Mouse (Mus musculus) c-Kit-positive CD71-negative TER-119-negative erythroid progenitor cells, embryonic 14.5 days (primary cell): Measurements from ENCODE around the gene Lenep.
A peak's percentile ranks its signal among the peaks of the same experiment; 100 is the strongest.

ENCODE experiments used
- DNase-seq: peaks from one replicate; pipeline ENCODE4 v3.0.0-alpha.2; 2013; ENCODE audit warnings: low read depth

Gene Lenep

DNA sequence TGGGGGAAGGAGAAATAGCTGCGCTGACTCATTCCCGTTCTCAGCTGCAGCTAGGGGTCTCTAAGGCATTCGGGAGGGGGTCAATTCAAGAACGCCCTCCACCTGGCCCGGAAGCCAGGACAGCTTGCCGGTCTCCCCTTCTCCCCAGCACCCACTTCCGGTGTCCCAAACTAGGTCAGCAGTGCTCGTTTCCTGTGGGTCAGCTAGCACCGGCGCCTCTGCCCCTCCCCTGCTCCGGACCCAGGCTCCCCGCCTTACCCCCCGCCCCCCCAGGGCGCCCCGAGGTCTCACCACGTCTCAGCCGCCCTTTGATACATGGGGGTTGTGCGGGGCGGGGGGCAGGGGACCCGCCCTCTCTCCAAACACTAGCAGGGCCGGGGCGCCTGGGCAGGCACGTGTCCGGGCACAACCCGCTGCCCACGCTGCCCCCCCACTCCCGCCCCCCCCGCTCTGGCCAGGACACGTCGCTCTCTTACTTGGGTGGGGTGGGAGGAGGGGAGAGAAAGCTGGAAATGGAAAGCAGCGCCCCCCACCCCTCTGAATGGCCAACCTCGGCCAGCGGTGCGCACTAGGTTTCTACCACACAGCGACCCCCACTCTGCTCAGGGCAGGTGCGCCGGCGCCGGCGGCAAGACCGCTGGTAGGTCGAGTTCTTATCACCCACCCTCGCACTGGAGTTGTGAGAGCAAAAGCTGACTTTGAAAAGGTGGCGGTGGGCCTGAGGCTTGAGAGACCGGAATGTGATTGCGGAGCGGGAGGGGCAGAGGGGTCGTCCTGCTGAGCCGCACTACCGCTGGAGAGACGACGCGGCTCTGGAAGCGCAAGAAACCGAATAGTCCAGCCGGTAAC is 10.7 kb downstream of the Lenep start:
- DNase-seq: no peak

GRCm38 (mm10) chr3:89390699-89391662 is 11.6 kb downstream of the Lenep start:
- no peak for DNase-seq

DNA sequence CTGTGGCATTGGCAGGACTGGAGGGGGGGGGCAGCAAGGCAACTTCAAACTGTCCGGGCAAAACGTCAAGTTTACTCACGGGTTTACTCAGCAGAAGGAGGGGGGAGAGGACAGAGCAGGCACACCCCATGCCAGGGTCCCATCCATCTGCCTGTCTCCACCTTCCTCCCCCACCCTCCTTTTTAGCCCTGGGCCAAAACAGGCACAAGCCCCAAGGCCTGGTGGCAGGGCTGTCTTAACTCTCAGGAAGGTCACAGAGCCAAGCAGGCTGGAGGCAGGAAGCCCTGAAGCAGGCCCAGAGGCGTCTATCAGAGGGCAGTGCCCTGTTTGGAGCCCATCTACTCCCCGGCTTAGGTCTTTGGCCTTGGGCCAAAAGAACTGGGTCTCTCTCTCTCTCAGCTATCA is 12.5 kb downstream of the Lenep start:
- no peak for DNase-seq

DNA sequence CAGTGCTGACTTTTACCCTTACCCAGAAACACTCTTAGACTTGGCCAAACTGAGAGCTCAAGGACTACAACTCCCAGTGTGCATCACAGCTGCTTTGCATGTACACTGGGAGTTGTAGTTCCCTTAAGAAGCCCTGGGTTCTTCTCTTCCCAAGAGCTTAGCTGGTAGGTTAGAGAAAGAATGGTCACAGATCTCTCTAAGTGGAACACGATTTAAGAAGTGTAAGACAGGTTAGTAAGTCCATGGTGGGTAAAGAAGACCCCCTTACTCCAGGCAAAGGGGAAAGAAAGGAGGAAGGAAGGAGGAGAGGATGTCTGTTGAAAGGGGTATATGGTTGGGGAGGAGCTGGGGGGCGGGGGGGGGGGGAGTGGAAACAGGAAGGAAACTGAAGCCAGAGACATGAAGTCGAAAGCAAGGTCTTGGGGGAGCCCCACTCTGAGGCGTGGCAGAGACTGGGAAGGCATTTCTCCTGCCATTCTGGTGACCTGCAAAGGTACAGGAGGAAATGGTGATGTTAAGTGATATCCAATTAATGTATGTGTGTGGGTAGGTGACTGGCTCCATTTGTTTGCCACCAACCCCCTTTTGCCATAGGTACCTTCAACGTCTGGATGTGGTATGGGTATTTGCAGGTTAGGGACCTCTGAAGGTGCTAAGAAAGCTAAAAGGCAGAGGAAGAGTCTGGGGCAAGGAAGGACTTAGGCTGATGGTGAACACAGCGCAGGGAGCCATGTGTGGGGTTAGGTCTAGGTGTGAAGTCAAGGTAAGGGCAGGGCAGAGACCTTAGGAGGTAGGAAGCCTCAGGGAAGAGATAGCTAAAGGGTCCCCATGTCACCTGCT is 13.5 kb downstream of the Lenep start:
- no peak for DNase-seq

DNA sequence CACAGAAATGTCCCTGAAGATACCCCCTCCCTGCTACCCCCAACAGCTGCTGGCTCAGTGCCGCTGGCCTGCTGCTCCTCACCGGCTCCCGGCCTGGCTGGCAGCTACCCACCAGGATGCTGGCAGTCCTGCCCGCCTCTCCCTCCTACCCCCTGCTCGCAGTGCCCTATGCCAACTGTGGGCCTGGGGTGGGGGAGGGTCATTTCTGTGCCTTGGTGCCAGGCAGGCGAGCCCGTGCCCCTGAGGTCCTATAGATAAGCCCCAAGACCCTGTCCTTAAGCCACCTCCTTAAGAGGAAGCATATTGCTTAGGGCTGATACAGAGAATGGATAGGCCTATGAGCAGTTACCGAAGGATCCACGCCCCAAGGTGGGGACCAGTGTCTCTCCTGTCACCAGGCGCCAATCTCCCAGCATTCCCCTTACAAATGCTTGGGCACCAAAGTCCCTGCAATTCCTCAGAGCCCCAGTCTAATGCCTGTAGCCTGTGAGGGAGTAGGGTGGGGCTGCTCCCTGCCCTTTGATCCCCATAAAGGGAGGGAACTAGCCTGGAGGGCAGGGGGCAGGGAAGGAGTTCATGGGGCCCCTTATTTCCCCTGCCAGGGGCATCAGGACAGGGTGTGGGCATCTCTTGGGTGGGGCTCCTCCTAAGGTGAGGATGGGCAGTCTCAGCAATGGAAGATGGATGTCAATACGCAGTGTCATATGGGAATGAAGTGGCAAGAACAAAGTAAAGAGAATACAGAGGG is 14.3 kb downstream of the Lenep start:
- DNase-seq: no peak

DNA sequence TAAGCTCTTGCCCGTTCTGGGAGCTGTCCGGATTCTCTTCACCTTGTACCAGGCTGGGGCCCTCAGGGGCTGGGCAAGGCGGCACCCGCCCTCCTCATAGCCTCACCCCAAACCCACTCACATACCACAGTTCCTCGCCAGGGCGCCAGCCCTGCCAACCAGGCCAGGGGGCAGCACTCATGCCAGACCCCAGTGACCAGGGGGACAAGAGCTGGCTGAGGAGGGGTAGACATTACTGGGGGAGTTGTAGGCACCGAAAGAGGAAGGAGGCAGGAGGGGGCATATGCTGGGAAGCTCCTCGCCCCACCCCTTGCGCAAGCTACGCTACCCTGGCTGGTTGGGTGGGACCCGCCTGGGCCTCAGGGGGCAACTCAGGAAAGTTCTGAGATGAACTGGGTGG is 15.0 kb downstream of the Lenep start:
- no peak for DNase-seq

- DNase-seq: no peak
Observed at GRCm38 (mm10) chr3:89386438-89387420, 15.9 kb downstream of the Lenep start.

- DNase-seq: no peak
Observed at GRCm38 (mm10) chr3:89385451-89385850, 17.1 kb downstream of the Lenep start.

- DNase-seq: no peak
Observed at GRCm38 (mm10) chr3:89384331-89385076, 18.1 kb downstream of the Lenep start.

GRCm38 (mm10) chr3:89383651-89384255 is 18.8 kb downstream of the Lenep start:
- DNase-seq: no peak

DNA sequence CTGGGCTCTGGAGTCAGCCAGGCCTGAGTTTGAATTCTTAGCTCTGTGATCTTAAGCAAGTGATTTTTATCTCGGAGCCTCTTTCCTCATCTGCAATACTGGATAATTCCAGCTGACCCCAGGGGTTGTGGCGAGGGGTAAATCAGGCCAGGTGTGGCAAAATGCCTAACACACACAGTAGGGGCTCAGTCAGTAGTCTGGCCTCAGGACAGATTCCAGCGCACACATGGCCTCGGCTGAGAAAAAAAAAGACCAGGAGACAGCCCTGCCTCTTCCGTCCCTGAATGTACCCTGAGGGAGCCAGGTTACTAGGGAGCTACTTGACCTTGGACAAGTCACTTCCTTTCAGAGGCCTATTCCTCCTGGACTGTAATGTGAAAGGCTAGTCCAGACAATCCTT is 19.6 kb downstream of the Lenep start:
- DNase-seq: no peak

DNA sequence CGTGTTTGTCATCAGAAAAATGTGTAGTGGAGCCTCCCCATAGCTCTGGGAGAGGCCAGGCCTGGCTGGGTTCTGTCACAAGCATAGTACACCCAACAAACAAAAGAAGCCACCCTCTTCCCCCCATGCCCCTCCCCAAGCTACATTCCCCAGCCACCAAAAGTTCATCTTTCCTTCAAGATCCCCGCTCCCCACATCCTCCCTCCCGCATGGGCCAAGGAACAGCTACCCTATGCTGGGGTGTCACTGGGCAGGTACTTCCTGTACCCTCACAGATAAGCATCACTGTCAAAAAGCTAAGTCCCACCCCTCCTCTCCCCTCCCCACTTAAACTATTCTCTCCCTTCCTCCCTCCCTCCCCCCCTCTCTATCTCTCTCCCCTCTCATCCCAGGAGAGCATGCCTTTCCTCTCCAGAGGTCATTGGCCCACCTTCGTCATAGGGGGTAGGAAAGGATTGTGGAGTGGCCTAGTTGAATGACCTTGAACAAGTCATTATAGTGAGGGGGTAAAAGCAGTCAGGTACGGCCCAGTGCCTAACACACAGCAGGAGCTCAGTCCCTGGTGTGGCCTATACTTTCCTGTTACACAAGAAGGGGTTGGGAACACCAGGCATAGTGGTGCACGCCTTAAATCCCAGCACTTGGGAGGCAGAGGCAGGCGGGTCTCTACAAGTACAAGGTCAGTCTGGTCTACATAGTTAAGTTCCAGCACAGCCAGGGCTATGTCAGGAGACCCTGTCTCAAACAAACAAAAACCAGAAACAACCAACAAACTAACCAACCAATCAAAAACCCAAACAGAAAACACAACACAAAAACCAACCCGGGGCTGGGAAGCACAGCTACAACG is 20.3 kb downstream of the Lenep start:
- no peak for DNase-seq

DNA sequence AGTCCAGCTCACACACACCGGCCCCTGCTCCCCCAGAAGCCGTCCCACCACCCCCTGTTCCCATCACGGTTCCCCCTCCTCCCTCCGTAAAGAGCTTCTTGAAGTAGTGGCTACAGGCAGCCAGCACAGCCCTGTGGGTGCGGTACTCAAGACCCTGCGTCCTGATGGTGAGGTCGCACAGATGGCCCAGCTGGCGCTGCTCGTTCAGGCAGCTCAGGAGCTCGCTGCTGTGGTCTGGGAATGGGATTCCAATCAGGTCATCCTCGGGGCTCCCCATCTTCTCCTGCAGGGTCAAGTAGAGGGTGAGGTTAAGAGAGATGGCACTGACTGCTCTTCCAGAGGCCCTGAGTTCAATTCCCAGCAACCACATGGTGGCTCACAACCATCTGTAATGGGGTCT is 21.4 kb downstream of the Lenep start:
- no peak for DNase-seq

- DNase-seq: no peak
Observed at GRCm38 (mm10) chr3:89380711-89381110, 21.9 kb downstream of the Lenep start.

DNA sequence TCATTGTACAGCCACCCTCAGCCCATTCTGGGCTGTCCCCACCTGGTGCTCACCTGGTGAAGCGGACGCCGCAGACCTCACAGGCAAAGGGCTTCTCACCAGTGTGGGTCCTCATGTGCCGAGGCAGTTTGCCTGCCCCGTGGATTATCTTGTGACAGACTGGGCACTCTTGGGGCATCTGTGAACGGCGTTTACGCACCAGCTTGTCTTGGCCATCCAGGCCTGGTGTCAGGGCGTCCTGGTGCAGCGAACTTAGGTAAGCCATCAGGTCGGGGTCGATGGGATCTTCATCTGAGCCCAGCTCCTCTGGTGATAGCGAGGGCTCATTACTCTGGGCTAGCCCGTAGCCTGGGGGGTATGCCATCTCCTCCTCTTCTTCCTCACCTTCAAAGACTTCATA is 22.3 kb downstream of the Lenep start:
- no peak for DNase-seq

- no peak for DNase-seq
Observed at GRCm38 (mm10) chr3:89379388-89380131, 23.0 kb downstream of the Lenep start.

- peak; percentile 67 for DNase-seq
Observed at GRCm38 (mm10) chr3:89378394-89379067, 24.1 kb downstream of the Lenep start.
